ENCODE assay signal across 8 mouse cellular contexts in genomic region chr1:72716926-72717325, GRCm38 (mm10). TPM values are rescaled to one million over a fixed set of nuclear protein-coding genes. Genes with fewer than 3 reads are reported as not detected.
A peak's percentile ranks its signal among the peaks of the same experiment; 100 is the strongest.
DNase-seq lines count a peak whose midpoint lies in the region; ATAC-seq and TF ChIP-seq lines count a peak whose summit lies in the region.

No protein-coding gene starts in this region.

- H3K36me3 ChIP-seq in hindbrain, embryonic 10.5 days, result peaks cover 45% of the 10 kb centered on the region
- peaks cover 28% of the 10 kb centered on the region for H3K36me3 ChIP-seq in hindbrain, embryonic 12.5 days

- H3K9ac ChIP-seq in hindbrain, embryonic 12.5 days, result no peak overlapping the region

- H3K4me2 ChIP-seq in hindbrain, embryonic 12.5 days (replicated peaks), result no peak overlapping the region

- H3K4me3 ChIP-seq in hindbrain, embryonic 10.5 days, result no peak overlapping the region
- H3K4me3 ChIP-seq in hindbrain, embryonic 12.5 days, result no peak overlapping the region
- no peak overlapping the region for H3K4me3 ChIP-seq in left cerebral cortex, adult 2 months

- TF ChIP-seq CTCF in brain, embryonic 14.5 days (IDR thresholded peaks at IDR 0.05; ENCODE audit: borderline replicate concordance, extremely low read depth, insufficient read depth, insufficient read length), result peak; percentile 85
- TF ChIP-seq CTCF in left cerebral cortex, adult 2 months (IDR thresholded peaks at IDR 0.05), result peak; percentile 98

- 16% methylated on average over 5 of the region's 5 CpGs for WGBS in hindbrain, embryonic 10.5 days
- WGBS in hindbrain, embryonic 12.5 days, result 12% methylated on average over 5 of the region's 5 CpGs

- no peak overlapping the region for H3K27ac ChIP-seq in hindbrain, embryonic 10.5 days
- no peak overlapping the region for H3K27ac ChIP-seq in hindbrain, embryonic 12.5 days
- H3K27ac ChIP-seq in left cerebral cortex, adult 2 months, result no peak overlapping the region

- H3K27me3 ChIP-seq in hindbrain, embryonic 10.5 days (ENCODE audit: insufficient read depth, poor library complexity, severe bottlenecking), result no peaks in the 10 kb centered on the region
- H3K27me3 ChIP-seq in hindbrain, embryonic 12.5 days, result no peaks in the 10 kb centered on the region

- peak; percentile 78 for DNase-seq in hindbrain, embryonic 10.5 days (ENCODE audit: low spot score)
- peak; percentile 87 for DNase-seq in brain, embryonic 14.5 days (ENCODE audit: low read depth)
- DNase-seq in fibroblast of lung, adult 2 months (ENCODE audit: low read depth), result peak; percentile 36
- DNase-seq in hindlimb bud, embryonic 11.5 days (ENCODE audit: extremely low spot score, low read depth, low spot score), result peak; percentile 75
- DNase-seq in left cerebral cortex, adult 2 months (ENCODE audit: extremely low spot score in 1 of 2, low spot score in 2 of 2), result peak; percentile 71 to 72
- peak; percentile 39 to 59 for DNase-seq in spleen, postnatal 36 days (ENCODE audit: low spot score in 2 of 2)

- ATAC-seq in hindbrain, embryonic 12.5 days (ENCODE audit: low FRiP score), result no peak
- ATAC-seq in megakaryocyte-erythroid progenitor cell, adult 5-6 weeks (replicated peaks; ENCODE audit: low FRiP score, low TSS enrichment, poor library complexity, severe bottlenecking), result peak; percentile 40

- intact Hi-C loops in left cerebral cortex, adult 2 months (cut with DNase I), result loop anchor here (1.0 to 10.0 kb wide), 4 partner anchors 108 to 1110 kb away; partner anchors contain the start of gene Igfbp2

- no peak for TF ChIP-seq POLR2A in brain, embryonic 14.5 days (IDR thresholded peaks at IDR 0.05; ENCODE audit: borderline replicate concordance, extremely low read depth, insufficient read depth, insufficient read length, poor library complexity, severe bottlenecking)

- peaks cover 34% of the 10 kb centered on the region for H3K4me1 ChIP-seq in hindbrain, embryonic 10.5 days (replicated peaks)
- peaks cover 23% of the 10 kb centered on the region for H3K4me1 ChIP-seq in hindbrain, embryonic 12.5 days

- H3K9me3 ChIP-seq in hindbrain, embryonic 10.5 days, result no peaks in the 10 kb centered on the region
- no peaks in the 10 kb centered on the region for H3K9me3 ChIP-seq in hindbrain, embryonic 12.5 days (replicated peaks)

RNA-seq across cellular contexts. Expression of gene Rpl37a, which starts 5.8 kb away (rescaled TPM):
- polyA plus RNA-seq in hindbrain, embryonic 10.5 days (2016; fragmentation: Nextera tagmentation; extraction: Ambion mirVana), result 1,371 and 1,426 TPM in 2 replicates
- 1,194 and 1,379 TPM in 2 replicates for polyA plus RNA-seq in hindbrain, embryonic 12.5 days (2016; fragmentation: Nextera tagmentation; extraction: Ambion mirVana)
- 1,149 and 1,406 TPM in 2 replicates for polyA plus RNA-seq in brain, embryonic 14.5 days (2012; rRNA removed)
- total RNA-seq in left cerebral cortex, adult 2 months (2021), result 100 to 1,000 TPM; 546 to 562 TPM
- total RNA-seq in megakaryocyte-erythroid progenitor cell, adult 5-6 weeks (2014; fragmentation: Nextera tagmentation), result 2,939 and 3,315 TPM in 2 replicates
- 499 and 554 TPM in 2 replicates for total RNA-seq in megakaryocyte-erythroid progenitor cell, adult 5-6 weeks (2017)

RNA-seq across cellular contexts. Expression of gene Ankar, which starts 16.5 kb away (rescaled TPM):
- polyA plus RNA-seq in hindbrain, embryonic 10.5 days (2016; fragmentation: Nextera tagmentation; extraction: Ambion mirVana), result not detected in 2 replicates
- not detected in 2 replicates for polyA plus RNA-seq in hindbrain, embryonic 12.5 days (2016; fragmentation: Nextera tagmentation; extraction: Ambion mirVana)
- 0.01 TPM in 1 of 2 replicates, not detected in the other for polyA plus RNA-seq in brain, embryonic 14.5 days (2012; rRNA removed)
- total RNA-seq in left cerebral cortex, adult 2 months (2021), result not detected
- not detected in 2 replicates for total RNA-seq in megakaryocyte-erythroid progenitor cell, adult 5-6 weeks (2014; fragmentation: Nextera tagmentation)
- not detected in 2 replicates for total RNA-seq in megakaryocyte-erythroid progenitor cell, adult 5-6 weeks (2017)

Comparison
In these comparisons a context has a peak if more than half of its experiments do, and no peak if none do; other contexts are left out.
1. DNase-seq: peak in every context shown above with its lines; median percentile 87 in brain, embryonic 14.5 days; 78 in hindbrain, embryonic 10.5 days; 75 in hindlimb bud, embryonic 11.5 days; 72 in left cerebral cortex, adult 2 months; 49 in spleen, postnatal 36 days; 36 in fibroblast of lung, adult 2 months.